Mouse (Mus musculus) ES-E14 (cell line): ENCODE measurements around the gene Xrcc1. TPM values are rescaled to one million over a fixed set of nuclear protein-coding genes. Genes with fewer than 3 reads are reported as not detected.
"Not testable (repeated sequence)": the region's sequence is repeated elsewhere in the genome, so short reads cannot be mapped to it uniquely, and the experiment has no call there.

ENCODE experiments used
- DNase-seq: peaks from one replicate; pipeline ENCODE4 v3.0.0-alpha.2; 2013; ENCODE audit warnings: low read depth, low spot score
- H3K27ac ChIP-seq: 2 replicates; pipeline ENCODE4 v1.5.1; 2012; ENCODE audit warnings: low read depth, mild to moderate bottlenecking, low read length, moderate library complexity, mixed read lengths; ENCODE audit not compliant: poor library complexity, insufficient read depth, severe bottlenecking
- H3K36me3 ChIP-seq: 2 replicates; pipeline ENCODE4 v1.6.1; 2012; ENCODE audit warnings: mild to moderate bottlenecking, low read length, moderate library complexity, mixed read lengths; ENCODE audit not compliant: control insufficient read depth, poor library complexity, insufficient read depth, severe bottlenecking
- H3K4me1 ChIP-seq, 2 experiments: fragments of 150-350 bp in 1 of 2; sonication (generic) in 1 of 2; 2 replicates each; pipeline ENCODE4 v1.6.1; 2012; ENCODE audit warnings: low read length in 2 of 2, mild to moderate bottlenecking in 1 of 2, mixed read lengths in 1 of 2; ENCODE audit not compliant: control insufficient read depth in 2 of 2, insufficient read depth in 2 of 2, poor library complexity in 1 of 2
- H3K4me3 ChIP-seq, 2 experiments: fragments of 150-350 bp in 1 of 2; sonication (generic) in 1 of 2; 2 replicates each; pipeline ENCODE4 v1.5.1; 2012; ENCODE audit warnings: low read length in 2 of 2, low read depth in 1 of 2, mild to moderate bottlenecking in 1 of 2, mixed read lengths in 1 of 2; ENCODE audit not compliant: insufficient read depth in 1 of 2, poor library complexity in 1 of 2, severe bottlenecking in 1 of 2
- H3K9ac ChIP-seq: 2 replicates; pipeline ENCODE4 v1.6.1; 2012; ENCODE audit warnings: low read depth, mild to moderate bottlenecking, low read length, mixed read lengths; ENCODE audit not compliant: poor library complexity, insufficient read depth, severe bottlenecking
- H3K9me3 ChIP-seq: fragments of 150-350 bp; sonication (generic); 2 replicates; pipeline ENCODE4 v1.6.1; 2012; ENCODE audit warnings: low read depth, mild to moderate bottlenecking, low read length; ENCODE audit not compliant: control insufficient read depth, insufficient read depth
- CHD2 ChIP-seq: IDR thresholded peaks from 2 replicates; pipeline ENCODE4 v1.6.1; 2014; ENCODE audit warnings: mild to moderate bottlenecking, low read depth, low read length, inconsistent platforms
- HCFC1 ChIP-seq: IDR thresholded peaks from 2 replicates; pipeline ENCODE4 v1.6.1; 2012; ENCODE audit warnings: low read length, inconsistent platforms, borderline replicate concordance; ENCODE audit not compliant: insufficient read depth
- MAFK ChIP-seq: IDR thresholded peaks from 2 replicates; pipeline ENCODE4 v1.6.1; 2014; ENCODE audit warnings: mild to moderate bottlenecking, low read depth, low read length, inconsistent platforms; ENCODE audit not compliant: insufficient read depth
- ZC3H11A ChIP-seq: IDR thresholded peaks from 2 replicates; pipeline ENCODE4 v1.6.1; 2012; ENCODE audit warnings: low read depth, mild to moderate bottlenecking, inconsistent platforms, low read length, borderline replicate concordance
- ZNF384 ChIP-seq: IDR thresholded peaks from 2 replicates; pipeline ENCODE4 v1.6.1; 2012; ENCODE audit warnings: low read depth, low read length, inconsistent platforms
- in situ Hi-C, 2 experiments: fragments of 600-800 bp; cut with MboI; formaldehyde crosslinking; loops; one replicate each; pipeline ENCODE4 v1.15.1; 2025; ENCODE audit warnings: low sequenced_read_pairs in 2 of 2, inconsistent platforms in 1 of 2; ENCODE audit not compliant: unreplicated experiment in 2 of 2
- total RNA-seq: library from RNA; depleted of rRNA; stranded (reverse); fragments of 300-350 nt; gene quantifications from 2 replicates; pipeline ENCODE4 v1.2.3, GENCODE M21; 2012

Xrcc1 gene
- total RNA-seq, 1 experiment, result 69.7 TPM

DNA sequence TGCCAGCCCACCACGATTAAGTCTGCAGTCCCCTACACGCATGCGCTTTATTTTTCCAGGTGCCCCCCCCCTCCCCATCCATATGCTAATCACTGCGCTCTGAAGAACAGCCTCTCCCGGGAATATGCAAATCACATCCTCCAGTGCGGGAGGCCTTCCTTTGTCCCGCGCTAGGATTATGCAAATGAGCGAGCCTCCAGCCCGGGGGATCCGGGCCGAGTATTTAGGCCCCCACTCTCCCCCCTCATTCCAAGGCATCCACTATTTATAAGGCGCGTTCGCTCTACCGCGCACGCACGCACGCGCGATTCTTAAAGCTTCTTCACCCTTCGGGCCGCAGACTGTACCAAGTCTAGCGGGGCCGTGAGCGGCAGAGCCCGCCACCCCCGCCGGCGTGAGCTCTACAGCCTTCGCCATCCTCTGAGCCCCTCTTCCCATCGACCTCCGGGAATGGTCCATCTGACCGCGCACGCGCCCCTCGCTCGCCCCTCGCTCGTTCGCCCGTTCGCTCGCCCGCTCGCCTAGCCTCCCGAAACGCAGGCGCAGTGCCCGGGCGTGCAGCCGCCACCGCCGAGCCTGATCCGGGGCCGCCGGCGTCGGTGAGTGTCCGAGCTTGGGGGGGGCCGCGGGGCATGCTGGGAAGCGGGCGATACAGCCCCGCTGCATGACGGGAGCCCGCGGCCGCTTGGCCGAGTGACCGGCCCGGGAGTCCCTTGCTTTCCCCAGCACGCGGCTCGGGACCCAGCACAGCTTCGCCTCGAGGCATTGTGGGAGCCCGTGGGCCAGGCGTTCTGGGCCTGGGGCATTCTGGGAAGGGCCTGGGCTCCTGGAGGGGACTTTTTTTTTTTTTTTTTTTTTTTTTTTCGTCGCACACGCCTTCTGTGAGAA is 39.0 kb upstream of the Xrcc1 start, which contains the start of gene Zfp428:
TSS of gene Zfp428 (plus strand) at position 169 of the 888 bp plus-strand sequence.
- in situ Hi-C loops, result loop anchor here in 1 of 2 experiments (25.0 kb wide), 1 partner anchor 95 kb away; no protein-coding TSS in a partner anchor
- Histone ChIP-seq H3K9me3 (no peaks in the 10 kb centered on the region), H3K4me3 (peak within 1 kb of the TSS; percentile 73 to 94), H3K27ac (peak within 1 kb of the TSS; percentile 97), H3K9ac (peak within 1 kb of the TSS; percentile 98), H3K4me1 (peaks cover 2 to 31% of the 10 kb centered on the region in 2 experiments; a peak in 3 of 4 replicates), H3K36me3 (peaks cover 7% of the 10 kb centered on the region)
- DNase-seq, result peak; percentile 90
- TF ChIP-seq MAFK, result no peak
- peak; percentile 70; the same call in 1 of the 2 replicates for TF ChIP-seq CHD2
- TF ChIP-seq ZNF384, result peak; percentile 97
- peak; percentile 26; the same call in 1 of the 2 replicates for TF ChIP-seq HCFC1
- TF ChIP-seq ZC3H11A, result no peak

DNA sequence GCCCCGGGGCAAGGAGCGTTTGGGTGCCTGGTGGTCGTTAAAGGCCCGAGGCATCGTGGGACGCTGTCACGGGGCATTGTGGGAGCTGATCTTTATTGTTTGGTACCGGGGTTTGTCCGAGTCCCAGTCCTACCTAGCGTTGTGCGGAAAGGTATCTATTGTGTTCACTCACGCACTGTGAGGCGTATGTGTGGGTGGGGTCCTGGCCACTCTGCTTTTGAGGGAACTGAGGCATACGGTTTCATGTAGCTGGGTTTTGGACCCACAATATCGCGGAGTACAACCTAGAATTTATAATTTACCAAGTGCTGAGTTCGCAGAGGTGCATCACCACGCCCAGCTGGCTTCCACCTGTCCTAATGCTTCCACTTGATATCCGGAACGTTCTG is 38.4 kb upstream of the Xrcc1 start:
- peaks cover 10% of the 10 kb centered on the region for H3K36me3 ChIP-seq
- peak overlapping the region; percentile 97 for H3K27ac ChIP-seq
- in situ Hi-C loops, result loop anchor here in 1 of 2 experiments (25.0 kb wide), 1 partner anchor 95 kb away; no protein-coding TSS in a partner anchor
- peak; percentile 1; the same call in 1 of the 2 replicates for TF ChIP-seq ZNF384
- TF ChIP-seq ZC3H11A, result no peak
- peak; percentile 43; the same call in 1 of the 2 replicates for TF ChIP-seq MAFK
- DNase-seq, result no peak
- peak overlapping the region; percentile 73 to 94 for H3K4me3 ChIP-seq
- H3K4me1 ChIP-seq, result peaks cover 2 to 32% of the 10 kb centered on the region in 2 experiments; a peak in 2 of 4 replicates
- no peaks in the 10 kb centered on the region for H3K9me3 ChIP-seq
- H3K9ac ChIP-seq, result peak overlapping the region; percentile 98

DNA sequence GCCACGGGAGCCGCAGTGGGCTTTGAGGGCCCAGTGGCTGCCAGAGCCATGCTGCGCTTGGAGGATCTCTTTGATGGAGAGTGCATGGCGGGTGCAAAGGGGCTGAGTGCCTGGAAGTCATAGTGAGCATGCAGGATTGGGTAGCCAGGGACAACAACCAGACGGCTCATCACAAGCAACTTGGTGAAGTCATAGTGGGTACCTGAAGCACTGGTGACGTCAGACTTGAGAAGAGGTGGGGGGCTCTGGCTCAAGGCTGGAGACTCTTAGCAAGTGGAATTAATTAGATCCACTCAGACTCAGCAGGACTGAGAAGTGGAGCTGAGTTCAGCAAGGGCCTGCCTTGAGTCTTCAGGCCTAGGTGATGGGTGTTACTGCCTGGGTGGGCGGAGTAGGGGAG is 33.7 kb upstream of the Xrcc1 start, which contains the start of gene AC161166.1:
TSS of gene AC161166.1 (minus strand) at position 101 of the 400 bp plus-strand sequence.
- H3K9me3 ChIP-seq, result no peaks in the 10 kb centered on the region
- H3K9ac ChIP-seq, result no peak within 1 kb of the TSS
- H3K36me3 ChIP-seq, result peaks cover 19% of the 10 kb centered on the region
- DNase-seq, result no peak
- H3K27ac ChIP-seq, result no peak within 1 kb of the TSS
- H3K4me3 ChIP-seq, result no peak within 1 kb of the TSS
- in situ Hi-C loops, result loop anchor here in 1 of 2 experiments (25.0 kb wide), 1 partner anchor 100 kb away; no protein-coding TSS in a partner anchor
- peaks cover 3 to 39% of the 10 kb centered on the region in 2 experiments; a peak in 3 of 4 replicates for H3K4me1 ChIP-seq
- TF ChIP-seq CHD2 (no peak), ZC3H11A (no peak), ZNF384 (no peak), MAFK (no peak), HCFC1 (no peak)

- Histone ChIP-seq H3K36me3 (peaks cover 11% of the 10 kb centered on the region), H3K27ac (peak overlapping the region; percentile 74; the same call in 1 of the 2 replicates), H3K9ac (0 out of 2 replicates have a peak overlapping the region, but pooled peaks have one; percentile 18), H3K4me1 (peaks cover 9 to 45% of the 10 kb centered on the region in 2 experiments)
- TF ChIP-seq ZC3H11A, result 0 out of 2 replicates have a peak, but pooled peaks have one; percentile 15
- peak; percentile 92 for TF ChIP-seq ZNF384
- H3K4me3 ChIP-seq, H3K9me3 ChIP-seq: not testable (repeated sequence)
- in situ Hi-C loops, result loop anchor here in 1 of 2 experiments (25.0 kb wide), 1 partner anchor 104 kb away; no protein-coding TSS in a partner anchor
- peak; percentile 88 for DNase-seq
Measured at GRCm38 (mm10) chr7:24516319-24516718, 29.8 kb upstream of the Xrcc1 start.
